Mouse (Mus musculus) kidney, adult 9 months (tissue): ENCODE measurements around the gene Rcan1.
"Not testable (repeated sequence)": the region's sequence is repeated elsewhere in the genome, so short reads cannot be mapped to it uniquely, and the experiment has no call there.

ENCODE experiments used
- DNase-seq: peaks from one replicate; pipeline ENCODE4 v3.0.0; 2022

Gene Rcan1

GRCm38 (mm10) chr16:92470706-92471105, at the start of gene Rcan1:
Rcan1 (minus strand) TSS chr16:92470867.
- DNase-seq = no peak

GRCm38 (mm10) chr16:92519820-92520492, 49.3 kb upstream of the Rcan1 start:
- DNase-seq = peak; percentile 39

- DNase-seq = no peak
Measured at GRCm38 (mm10) chr16:92518718-92519117, 48.1 kb upstream of the Rcan1 start.

- DNase-seq = no peak
Measured at GRCm38 (mm10) chr16:92516139-92516538, 45.5 kb upstream of the Rcan1 start.

GRCm38 (mm10) chr16:92514896-92515295, 44.2 kb upstream of the Rcan1 start:
- not testable (repeated sequence) for DNase-seq

GRCm38 (mm10) chr16:92511773-92512391, 41.2 kb upstream of the Rcan1 start:
- DNase-seq = no peak

- no peak for DNase-seq
Measured at GRCm38 (mm10) chr16:92510835-92511772, 40.4 kb upstream of the Rcan1 start.

- DNase-seq = no peak
Measured at GRCm38 (mm10) chr16:92507573-92507972, 36.9 kb upstream of the Rcan1 start.

GRCm38 (mm10) chr16:92503105-92503504, 32.4 kb upstream of the Rcan1 start:
- DNase-seq = no peak

- no peak for DNase-seq
Measured at GRCm38 (mm10) chr16:92500534-92500933, 29.9 kb upstream of the Rcan1 start.

GRCm38 (mm10) chr16:92499324-92499723, 28.7 kb upstream of the Rcan1 start:
- DNase-seq = no peak

GRCm38 (mm10) chr16:92498589-92498981, 27.9 kb upstream of the Rcan1 start:
- no peak for DNase-seq

GRCm38 (mm10) chr16:92497851-92498588, 27.4 kb upstream of the Rcan1 start:
- no peak for DNase-seq

GRCm38 (mm10) chr16:92489356-92489755, 18.7 kb upstream of the Rcan1 start:
- no peak for DNase-seq

- DNase-seq = no peak
Measured at GRCm38 (mm10) chr16:92488456-92488855, 17.8 kb upstream of the Rcan1 start.

- peak; percentile 50 for DNase-seq
Measured at GRCm38 (mm10) chr16:92487489-92487888, 16.8 kb upstream of the Rcan1 start.

GRCm38 (mm10) chr16:92487086-92487485, 16.4 kb upstream of the Rcan1 start:
- DNase-seq = peak; percentile 16

GRCm38 (mm10) chr16:92485436-92485835, 14.8 kb upstream of the Rcan1 start, which contains the start of gene Clic6:
Clic6 (plus strand) TSS chr16:92485736.
- DNase-seq = no peak

GRCm38 (mm10) chr16:92478561-92479150, 8.0 kb upstream of the Rcan1 start:
- peak; percentile 64 for DNase-seq

- peak; percentile 24 for DNase-seq
Measured at GRCm38 (mm10) chr16:92475093-92475860, 4.6 kb upstream of the Rcan1 start.

GRCm38 (mm10) chr16:92472898-92473297, 2.2 kb upstream of the Rcan1 start:
- no peak for DNase-seq
